Mouse (Mus musculus) retina, embryonic 14.5 days (tissue): ENCODE data around the gene Sh2b2.
A peak's percentile ranks its signal among the peaks of the same experiment; 100 is the strongest.
"Not testable (repeated sequence)": the region's sequence is repeated elsewhere in the genome, so short reads cannot be mapped to it uniquely, and the experiment has no call there.

Experiments
- DNase-seq: peaks from one replicate; pipeline ENCODE4 v3.0.0-alpha.2; 2015; ENCODE audit warnings: low spot score

Sh2b2 gene

DNA sequence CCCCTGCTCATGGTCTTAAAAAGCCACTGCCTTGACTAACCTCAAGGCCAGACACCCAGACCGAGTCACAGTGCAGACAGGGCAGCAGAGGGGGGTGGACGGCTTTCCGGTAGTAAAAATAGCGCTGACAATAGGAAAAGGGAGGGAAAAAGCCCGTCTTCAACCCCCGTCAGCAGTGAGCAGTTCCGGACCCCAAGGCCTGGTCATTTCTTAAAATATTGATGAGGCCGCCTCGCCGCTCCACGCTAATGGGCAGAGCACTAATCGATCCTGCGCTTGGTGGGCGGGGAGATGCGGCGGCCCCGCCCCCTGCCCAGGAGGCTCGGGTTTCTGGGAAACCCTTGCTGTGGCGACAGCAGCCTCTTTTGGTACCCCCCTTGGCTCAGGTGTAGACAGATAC is 8.7 kb downstream of the Sh2b2 start:
- peak; percentile 59 for DNase-seq

DNA sequence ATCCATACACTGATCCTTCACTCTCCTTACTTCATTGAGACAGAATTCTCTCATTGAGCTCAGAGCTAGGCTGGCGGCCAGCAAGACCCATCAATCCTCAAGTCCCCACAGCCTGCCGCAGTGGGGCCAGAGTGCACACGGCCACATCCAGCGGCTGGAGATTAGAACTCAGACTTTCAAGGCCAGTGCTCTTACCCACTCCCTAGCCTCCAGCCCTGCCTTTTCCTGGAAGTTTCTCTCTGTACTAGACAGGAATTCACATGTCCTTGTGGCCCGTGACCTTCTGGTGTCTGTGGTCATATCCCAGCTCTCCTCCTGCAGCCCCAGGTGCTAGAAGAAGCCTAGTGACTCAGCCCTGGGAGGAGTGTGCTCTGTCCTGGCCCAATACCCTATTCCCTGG is 9.7 kb downstream of the Sh2b2 start:
- DNase-seq: no peak

DNA sequence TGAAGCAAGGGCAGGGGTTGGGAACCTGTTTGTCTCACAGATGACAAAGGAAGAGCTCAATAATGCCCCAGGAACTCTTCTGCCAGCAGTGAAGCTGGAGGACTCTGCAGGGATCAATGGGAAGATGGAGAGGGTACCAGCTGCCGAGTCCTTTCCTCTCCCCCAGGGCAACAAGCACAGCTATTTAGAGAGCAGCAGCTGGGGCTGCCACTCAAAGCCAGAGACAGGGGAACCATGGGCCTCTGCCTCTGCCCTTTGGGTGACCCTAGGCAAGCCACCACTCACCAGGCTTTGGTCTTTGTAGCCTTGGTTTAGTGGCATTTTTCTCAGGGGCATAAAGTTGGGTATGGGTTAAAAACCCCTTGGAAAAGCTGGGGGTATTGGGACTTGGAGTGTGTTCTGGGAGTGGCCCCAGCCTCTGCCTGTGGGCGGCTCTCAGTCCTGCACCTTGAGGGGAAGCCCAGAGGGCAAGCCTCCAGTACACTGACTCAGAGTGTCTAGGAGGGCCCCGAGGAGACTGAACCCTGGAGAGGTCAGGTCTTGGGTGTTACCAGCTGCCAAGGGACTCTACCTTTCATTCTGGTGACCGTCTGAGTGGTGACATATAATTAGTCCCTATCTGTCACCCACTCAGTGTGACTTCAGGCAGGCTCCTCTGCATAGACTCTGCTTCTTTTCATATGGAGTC is 15.9 kb downstream of the Sh2b2 start:
- DNase-seq: peak; percentile 40

DNA sequence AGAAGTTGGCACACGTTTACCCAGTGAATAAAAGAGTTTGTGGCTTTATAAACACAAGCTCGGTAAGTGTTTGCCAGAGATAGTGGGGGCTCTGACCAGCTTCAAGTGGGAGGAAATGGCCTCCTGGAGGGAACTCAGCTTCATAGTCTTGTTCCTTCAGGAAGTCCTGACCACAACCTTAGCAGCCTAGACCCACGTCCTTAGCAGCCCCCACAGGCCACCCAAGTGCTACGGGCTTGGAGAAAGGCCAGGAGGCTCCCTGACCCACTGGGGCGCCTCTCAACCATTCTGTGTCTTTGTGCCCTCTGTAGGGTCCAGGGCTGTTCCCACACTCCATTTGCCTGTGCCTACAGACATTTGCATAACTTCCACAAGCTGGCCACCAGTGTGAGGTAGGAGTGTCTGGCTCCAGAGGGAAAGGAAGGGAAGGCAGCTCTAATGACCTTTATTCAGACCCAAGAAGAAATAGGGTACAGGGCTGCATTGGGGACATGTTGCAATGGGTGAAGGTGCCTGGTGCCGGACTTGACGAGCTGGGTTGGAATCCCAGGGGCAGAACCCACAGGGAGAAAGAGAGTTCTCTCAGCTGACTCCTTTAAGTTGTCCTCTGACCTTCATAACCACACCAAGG is 20.0 kb downstream of the Sh2b2 start:
- no peak for DNase-seq

DNA sequence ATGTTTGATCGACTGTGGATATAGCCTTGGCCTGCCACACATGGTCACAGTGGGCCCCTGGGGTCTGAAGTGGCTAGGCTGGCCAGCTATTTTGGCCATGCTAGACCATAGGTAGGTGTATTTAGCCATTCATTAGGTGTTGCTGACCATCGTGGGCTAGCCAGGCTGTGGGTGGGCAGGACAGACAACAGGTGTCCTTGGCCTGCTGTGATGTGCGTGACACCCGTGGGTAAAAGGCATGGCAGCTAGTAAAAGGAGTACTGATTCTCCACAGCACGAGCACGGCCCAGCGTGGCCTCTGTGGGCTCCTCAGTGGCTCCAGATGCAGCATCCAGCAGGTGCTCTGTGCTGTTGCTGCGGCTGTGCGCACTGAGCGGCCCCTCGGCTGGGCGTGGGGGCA is 27.8 kb downstream of the Sh2b2 start:
- no peak for DNase-seq

DNA sequence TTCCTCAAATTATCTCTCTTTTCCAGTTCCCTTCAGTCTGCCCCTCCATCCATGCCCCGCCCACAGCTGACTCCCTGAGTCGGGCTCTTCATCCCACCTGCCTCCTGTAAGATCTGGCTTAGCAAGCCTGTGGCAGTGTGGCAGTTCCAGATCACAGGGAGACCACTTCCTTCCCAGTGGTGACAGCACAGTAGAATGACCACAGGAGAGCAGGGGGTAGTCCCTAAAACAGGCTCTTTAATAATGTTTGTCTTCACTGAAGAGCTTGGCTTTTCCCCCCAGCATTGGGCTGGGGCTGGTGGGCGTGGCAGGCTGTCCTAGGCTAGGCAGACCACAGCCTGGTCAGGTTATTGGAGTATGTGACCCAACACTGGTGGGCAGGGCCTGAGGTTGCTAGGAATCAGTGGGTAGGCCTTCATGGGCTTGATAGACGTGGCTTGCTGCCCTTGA is 28.4 kb downstream of the Sh2b2 start:
- no peak for DNase-seq

DNA sequence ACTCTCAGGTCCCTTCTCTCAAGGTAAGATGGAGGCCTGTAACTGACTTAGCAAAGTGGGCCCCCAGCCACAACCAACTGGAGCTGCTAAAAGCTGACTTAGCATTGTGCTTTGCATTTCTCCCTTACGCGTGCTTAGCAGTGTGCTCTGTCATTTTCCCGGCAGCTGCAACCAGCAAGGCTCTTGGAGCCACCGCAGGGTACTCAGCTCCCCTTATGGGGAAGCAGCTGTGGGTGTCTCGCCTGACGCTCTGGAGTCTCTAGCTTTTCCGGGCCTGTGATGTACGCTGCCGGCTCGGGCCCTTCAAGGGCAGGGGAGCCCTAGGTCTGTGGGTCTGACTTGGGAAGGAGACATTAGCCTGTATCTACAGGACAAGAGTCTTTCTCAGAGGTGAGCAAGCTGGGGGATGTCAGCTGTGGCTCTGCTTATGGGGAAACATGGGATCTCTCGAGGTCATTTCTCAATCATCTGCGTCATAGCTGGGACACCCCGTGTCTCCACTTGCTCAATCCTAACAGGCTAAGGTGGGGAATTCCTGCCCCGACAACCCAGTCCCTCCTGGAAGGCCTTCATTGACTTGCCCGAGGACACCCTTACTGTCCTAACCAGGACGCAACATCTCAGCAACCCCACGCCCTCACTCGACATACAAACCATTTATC is 29.2 kb downstream of the Sh2b2 start:
- no peak for DNase-seq

DNA sequence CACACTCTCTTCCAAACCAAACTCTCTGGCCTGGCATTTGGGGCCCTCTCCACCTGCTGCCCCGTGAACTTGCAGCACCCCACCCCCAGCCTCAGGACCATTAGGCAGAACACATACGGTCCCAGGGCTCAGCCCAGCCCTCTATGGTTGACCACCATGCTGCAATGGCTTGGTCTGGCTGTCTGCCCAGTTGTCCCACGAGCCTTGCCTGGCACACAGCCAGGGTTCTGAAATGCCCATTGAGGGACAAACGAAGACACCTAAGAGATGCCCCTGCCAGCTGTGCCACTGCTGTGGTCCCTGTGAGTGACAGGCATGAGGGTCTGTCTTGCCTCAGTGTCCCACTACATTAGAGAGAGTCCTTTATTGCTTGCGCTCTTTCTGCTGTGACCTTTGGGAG is 30.4 kb downstream of the Sh2b2 start:
- no peak for DNase-seq

DNA sequence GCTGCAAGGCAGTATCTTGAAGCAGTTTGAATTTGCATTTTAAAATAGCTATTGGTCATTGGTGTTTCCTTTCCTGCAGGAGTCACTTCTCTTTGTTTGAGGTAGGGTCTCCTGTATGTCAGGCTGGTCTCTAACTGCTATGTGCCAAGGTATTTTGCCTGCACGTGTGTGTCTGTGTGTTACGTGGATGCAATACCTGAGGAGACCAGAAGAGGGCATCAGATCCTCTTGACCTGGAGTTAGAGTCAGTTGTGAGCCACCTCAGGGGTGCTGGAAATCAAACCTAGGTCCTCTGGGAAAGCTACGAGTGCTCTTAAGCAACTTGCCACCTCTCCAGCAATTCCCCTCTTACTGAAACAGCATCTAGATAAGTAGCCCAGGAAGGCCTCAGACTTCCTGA is 31.1 kb downstream of the Sh2b2 start:
- DNase-seq: no peak

DNA sequence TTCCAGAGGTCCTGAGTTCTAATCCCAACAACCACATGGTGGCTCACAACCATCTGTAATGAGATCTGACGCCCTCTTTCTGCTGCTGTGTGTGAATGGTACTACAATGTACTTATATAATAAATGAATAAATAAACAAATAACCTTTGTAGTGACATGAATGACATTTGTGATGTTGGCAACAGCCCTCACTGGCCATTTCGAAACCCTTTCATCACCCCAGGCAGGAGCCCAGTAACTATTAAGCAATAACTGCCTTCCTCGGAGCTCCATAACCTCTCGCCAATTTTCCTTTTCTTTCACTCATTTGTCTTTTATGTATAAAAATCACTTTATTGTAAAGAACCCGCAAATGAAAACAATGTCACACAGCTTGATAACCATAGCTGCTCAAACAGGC is 32.6 kb downstream of the Sh2b2 start:
- no peak for DNase-seq

DNA sequence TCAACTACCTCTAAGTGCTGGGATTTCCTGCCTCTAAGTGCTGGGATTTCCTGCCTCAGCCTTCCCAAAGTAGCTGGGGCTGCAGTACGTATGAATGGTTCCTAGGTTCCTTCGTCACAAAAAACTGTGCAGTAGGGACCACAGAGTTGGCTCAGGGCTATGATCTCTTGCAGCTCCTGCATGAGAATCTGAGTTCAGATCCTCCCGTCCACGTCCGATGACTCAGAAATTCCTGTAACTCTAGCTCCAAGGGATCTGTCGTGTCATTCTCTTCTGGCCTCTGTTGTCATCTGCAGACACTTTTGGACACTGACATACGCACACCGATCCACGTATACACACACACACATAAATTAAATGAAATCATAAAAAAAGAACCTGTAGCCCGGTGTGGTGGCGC is 33.6 kb downstream of the Sh2b2 start:
- DNase-seq: no peak

DNA sequence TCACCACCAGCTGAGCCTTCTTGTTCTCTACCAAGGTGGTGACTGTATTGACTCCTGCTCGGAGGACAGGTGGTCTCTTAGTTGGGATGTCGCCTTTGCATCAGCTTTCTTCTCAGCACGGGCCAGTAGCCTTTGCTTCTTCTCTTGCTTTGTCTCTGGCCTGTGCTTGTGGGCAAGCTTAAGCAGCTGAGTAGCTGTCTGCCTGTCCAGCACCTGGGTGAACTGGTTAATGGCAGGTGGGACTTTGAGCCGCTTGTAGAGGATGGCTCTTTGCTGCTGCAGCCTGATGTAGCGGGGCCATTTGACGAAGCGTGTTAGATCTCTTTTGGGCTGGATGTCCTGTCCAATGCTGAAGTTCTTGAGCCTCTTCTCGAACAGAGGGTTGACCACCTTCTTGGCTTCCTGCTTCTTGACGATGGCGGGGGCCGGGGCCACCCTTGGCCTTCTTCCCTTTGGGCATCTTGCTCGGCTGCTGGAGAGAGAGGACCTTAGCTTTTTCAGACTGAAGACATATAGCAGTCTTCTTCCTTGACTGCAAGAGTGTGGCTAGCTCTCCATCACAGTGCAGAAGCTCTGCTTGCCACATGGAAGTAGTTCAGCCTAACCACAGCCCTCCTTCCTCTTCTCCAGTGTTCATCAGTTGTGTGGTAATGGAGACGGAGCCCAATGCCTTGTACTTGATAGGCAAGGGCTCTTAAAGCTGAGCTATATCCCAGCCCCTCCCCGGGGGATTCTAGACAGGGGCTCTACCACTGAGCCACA is 34.8 kb downstream of the Sh2b2 start:
- not testable (repeated sequence) for DNase-seq

DNA sequence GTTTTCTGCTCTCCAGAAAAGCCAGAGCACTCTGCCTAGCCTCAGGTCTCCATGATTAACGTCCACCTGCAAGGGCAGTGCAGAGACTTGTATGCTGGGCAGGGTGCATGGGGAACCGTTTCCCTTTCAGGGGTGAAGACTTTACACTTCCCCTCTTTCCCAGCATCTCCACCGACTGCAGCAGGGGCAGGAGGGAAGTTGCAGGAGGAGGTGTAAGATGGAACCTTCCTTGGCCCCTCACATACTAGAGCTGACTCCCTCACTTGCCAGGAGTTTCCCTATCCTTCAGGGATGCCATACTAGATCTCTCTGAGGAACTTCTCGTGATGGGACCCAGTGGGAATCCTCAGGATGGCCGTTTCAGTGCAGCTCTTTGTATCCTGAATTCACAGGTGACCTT is 35.8 kb downstream of the Sh2b2 start:
- no peak for DNase-seq

DNA sequence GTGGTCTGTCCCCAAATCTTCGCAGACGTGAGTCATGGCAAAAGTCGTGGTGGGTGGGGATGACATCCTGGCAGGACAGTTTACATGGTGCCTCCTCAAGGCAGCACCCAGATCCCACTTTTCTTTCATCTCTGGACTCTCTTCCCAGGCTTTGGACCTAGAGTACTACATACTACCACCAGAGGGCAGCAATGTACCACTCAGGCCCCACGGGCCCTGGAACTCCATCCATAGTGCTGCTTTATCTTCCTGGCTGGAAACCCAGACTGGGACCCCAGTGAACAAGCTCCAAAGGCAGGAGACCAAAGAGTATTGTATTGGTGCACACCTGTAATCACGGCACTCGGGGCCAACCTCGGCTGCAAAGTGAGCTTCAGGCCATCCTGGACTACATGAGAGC is 44.5 kb downstream of the Sh2b2 start:
- DNase-seq: peak; percentile 94

DNA sequence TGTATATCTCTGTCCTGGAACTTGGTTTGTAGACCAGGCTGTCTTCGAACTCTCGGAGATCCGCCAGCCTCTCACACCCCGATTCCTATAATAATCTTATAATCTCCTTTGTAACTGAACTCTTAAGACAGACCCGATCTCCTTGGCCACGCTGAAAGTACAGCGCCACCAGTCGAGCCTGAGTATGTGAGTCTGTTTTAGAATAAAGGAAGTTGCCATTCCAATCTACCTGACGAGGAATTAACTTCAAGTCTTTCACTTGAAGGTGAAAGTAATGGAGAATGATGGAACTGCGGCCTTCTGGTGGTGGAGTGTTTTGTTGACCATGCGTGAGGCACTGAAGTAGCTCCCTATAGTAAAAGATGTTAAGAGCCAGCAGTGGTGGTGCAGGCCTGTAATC is 46.8 kb downstream of the Sh2b2 start:
- peak; percentile 26 for DNase-seq

DNA sequence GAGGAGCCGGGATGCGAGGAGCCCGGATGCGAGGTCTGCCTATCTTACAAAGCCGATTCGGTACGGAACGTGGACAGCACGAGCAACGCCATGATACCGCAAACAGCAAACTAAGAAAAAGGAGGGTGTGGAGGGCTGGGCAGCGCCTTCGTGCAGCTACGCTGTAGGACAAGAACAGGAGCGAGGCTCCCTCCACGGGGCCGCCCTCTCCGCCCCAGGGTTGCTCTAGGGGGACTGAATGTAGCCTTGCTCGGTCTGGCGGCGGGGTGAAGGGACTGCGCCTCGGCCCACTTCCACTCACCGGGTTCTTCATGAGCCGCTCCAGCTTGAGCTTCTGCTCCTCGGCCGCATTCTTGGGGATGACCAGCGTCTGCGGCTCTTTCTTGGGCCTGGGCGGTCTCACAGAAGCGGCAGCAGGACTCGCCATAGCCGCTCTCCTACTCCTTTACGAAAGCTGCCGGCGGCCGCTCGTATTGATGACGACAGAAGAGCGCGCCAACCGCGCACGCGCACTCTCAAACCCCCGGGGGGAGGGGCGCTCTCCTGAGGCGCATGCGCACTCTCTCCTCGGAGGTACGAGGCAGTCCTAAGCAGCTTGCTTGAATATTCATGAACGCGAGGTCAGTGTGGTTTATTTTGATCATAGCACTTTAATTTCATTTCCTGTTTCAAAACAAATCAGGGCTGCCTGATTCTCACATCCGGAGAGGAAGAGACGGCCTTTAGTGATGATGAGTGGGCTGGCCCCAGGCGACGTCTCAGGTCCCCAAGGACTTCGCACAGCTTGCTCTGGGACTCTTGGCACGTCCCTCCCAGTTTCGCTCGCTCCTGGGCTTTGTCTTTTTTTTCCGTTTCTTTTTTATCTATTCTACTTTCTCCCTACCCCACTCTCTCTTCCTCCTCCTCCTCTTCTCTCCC is 47.6 kb downstream of the Sh2b2 start, which contains the start of gene Prkrip1:
Prkrip1 (minus strand) TSS at position 490 of the 918 bp plus-strand sequence.
- DNase-seq: peak; percentile 99

DNA sequence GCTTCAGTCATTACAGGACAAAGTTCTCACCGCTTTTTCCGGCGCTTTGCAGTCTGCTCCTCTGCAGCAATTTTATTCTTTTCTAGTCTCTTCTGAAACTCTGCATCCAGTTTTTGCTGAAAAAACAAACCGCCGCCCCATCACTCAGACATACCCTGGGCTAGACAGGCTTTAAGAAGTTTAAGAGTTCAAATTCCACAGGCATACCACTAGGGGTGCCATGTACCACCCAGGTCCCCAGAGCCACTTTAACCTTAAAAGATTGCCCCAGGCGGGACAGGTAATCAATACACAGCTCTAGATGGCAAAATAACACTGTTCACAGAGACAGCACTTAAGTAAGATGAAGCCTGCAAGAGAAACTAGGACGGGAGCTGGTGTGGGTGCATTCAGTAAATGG is 54.5 kb downstream of the Sh2b2 start:
- DNase-seq: no peak

DNA sequence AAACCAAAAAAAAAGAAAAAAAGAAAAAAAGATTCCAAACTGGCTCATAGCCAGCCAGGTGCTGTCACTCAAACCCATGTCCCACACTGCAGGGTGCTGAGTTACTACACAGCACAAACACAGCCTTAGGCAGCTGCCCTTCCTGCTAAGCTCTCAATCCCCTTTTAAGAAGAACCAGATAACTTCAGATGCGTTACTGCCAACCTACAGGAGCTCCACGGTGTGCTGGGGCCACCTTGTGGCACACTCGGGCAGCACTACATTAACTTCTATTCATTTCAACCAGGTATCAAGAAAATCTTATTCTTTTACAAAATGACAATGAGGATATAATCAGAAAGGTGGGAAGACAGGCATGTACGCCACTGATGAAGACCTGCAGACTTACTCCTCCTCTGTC is 59.6 kb downstream of the Sh2b2 start:
- DNase-seq: peak; percentile 71

DNA sequence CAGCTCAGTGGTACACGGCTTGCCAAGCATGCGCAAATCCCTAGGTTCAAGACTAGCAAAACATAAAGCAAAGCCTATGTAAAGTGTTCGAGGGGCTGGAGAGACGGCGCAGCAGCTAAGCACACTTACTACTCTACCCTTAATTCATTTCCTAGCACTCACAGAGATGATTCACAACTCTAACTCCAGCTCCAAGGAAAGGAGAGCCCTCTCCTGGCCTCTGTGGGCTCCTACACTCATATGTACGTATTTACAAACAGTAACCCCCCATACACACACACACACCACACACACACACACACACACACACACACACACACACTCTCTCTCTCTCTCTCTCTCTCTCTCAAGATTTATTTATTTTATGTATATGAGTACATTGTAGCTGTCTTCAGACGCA is 62.6 kb downstream of the Sh2b2 start:
- DNase-seq: no peak

DNA sequence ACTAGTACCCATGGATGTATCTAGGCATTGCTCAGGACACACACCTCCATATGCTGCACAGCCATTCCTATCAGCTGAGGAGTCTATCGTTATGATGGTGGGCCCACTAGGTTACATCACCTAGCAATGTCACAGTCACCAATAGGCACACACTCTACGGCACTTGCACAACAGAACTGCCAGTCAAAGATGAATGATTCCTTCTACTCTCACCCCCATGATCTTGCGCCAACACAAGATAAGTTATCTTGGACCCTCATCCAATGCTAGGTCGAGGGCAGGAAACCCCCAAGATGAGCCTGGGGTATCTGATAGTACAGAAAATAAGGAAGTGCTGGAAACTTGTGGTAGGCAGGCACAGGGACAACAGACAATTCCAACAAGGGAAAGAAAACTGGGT is 63.5 kb downstream of the Sh2b2 start:
- no peak for DNase-seq

DNA sequence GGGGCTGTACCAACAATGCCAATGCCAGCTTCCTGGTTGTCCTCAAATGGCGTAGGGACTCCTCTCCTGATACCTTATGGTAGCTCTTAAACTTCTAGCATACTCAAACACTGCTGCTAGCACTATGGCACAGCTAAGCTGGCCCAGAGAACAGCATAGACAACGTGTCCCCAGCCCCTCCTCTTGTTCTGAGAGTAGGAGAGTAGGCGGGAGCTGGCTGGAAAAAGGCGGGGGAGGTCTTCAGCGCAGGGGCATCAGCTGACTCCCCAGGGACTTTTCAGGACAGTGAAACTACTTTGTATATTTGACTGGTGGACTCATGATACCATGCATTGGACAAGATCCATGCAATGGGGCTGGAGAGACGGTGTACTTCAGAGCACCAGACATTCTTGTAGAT is 64.3 kb downstream of the Sh2b2 start:
- no peak for DNase-seq

DNA sequence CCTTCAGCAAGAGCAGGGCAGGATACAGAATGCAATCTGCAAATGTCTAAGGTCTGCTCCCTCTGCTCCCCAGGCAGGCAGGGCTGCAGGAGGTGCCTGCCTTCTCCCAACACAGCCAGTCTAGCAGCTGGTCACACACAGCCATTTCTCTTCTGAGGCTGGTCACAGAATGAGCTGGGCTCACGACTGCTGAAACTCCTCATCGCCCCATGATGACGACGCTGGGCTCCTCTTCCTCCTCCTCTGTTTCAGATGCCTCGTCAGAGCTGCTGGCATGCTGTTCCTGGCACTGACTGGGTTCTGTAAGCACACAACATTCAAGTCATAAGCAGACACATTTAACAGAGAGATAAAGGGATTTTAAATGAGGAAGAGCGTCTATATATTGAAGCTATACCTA is 65.2 kb downstream of the Sh2b2 start:
- DNase-seq: no peak
